Mouse (Mus musculus): ENCODE measurements around the gene Mroh3.

Gene Mroh3

DNA sequence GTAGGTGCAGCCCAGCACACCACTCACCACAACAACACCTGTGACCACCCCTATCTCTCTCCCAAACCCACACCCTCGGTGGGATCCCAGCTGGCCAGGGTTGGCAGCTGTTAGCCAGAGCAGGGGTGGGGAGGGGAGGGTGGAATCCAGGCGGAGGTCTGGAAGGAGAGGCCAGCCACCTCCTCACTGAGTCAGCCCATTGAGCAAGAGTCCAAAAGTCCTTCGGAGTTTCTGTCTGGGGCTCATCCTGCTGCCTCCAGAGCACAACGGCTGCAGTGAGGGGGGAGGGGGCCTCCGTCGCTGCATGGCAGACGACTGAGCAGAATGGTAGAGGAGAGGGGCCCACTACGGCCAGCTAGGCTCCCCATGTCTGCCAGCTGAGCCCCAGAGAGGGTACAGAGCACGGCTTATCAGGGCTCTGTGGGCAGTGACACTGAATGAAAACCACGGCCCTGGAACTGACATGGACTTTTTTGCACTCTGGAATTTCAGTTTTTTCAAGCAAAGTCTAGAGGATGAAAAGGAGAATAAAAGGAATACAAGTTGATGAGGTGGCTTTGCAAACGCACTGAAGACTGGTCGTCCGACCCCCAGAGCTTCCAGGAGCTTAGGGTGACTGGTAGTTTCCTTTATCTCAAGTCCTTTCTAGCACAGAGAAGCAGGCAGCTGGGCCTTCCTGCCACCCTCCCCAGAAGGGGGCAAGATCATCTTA, 15.9 kb upstream of the Mroh3 start:
- DNase-seq (ENCODE audit: low read depth, low spot score): no peak

DNA sequence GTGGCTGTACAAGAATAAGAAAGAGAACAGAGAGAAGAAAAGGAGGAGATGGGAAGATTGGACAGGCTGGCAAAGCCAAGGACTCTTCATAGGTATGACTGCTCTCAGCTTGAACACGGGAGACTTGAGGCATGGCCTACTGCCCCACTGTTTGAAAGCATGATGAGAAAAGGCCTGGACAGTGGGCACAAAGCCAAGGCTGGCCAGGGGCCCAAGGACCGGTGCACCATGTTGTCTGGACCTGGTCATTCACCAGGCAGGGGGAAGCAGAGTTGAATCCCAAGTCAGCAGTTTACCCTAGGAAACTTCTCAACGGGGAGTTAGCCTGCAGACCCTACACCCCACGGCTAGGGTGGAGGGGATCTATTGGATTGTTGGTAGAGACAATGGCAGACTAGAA, 15.2 kb upstream of the Mroh3 start:
- no peak for DNase-seq (ENCODE audit: low read depth, low spot score)

DNA sequence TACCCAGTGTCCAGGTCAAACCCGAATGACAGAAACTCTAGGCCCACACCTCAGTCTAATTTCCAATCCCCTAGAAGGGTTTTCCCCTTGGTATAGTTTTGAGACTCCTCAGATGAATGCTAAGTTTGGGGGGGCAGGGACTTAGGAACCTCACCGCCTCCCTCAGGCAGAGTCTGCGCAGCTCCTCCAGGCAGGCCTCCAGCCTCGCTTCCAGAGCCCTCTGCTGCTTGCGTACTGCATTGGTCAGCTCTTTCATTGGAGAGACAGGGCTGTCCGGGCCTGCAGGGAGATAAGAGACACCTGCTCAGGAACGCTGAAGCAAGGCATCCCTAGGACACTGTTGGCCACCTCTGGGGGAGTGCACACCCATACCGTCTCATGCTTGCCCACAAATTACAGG, 14.0 kb upstream of the Mroh3 start:
- DNase-seq (ENCODE audit: low read depth, low spot score): no peak

DNA sequence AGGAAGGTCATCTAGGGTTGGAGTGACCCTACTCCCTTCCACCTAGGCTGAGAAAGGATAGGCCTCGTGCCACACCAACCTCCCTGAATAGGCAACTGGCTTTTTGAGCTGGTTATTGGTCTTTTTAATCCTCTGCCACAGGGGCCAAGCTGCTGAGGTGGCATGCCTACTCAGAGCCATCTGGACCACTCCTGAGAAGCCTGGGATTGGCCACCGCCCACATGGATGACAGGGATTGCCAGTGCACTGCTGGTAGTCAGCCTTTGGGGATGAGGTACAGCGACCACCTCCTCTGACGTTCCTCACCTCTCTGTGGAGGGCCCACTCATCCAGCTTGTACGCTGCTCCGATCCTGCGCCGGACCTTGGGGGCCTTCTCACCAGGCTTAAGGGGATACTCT, 13.2 kb upstream of the Mroh3 start:
- no peak for DNase-seq (ENCODE audit: low read depth, low spot score)

DNA sequence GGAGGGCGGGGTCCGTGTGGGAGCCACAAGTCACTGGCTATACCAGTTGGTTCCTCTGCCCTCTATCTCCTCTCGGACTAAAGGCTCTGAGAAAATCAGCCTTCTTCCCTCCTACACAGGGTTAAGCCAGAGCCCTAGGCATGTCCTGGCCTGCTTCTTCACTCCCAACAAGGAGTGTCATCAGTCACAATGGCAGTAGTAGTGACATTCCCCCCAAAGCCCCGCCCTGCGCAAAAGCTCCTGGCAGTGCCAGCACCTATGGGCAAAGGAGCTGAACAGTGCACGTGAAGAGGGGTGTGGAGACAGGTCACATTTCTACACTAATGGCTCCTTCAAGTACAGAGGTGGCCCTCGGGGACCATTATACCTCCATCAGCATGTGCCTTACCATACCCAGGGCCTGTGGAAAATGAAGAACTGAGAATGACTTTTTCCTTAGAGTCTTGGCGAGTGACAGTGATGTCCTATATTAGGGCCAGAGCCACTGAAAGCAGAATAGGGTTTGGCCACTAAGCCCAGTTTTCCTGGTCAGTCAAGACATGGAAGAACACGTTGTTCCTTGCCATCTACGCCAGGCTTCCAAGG, 11.2 kb upstream of the Mroh3 start:
- DNase-seq (ENCODE audit: low read depth, low spot score): no peak

DNA sequence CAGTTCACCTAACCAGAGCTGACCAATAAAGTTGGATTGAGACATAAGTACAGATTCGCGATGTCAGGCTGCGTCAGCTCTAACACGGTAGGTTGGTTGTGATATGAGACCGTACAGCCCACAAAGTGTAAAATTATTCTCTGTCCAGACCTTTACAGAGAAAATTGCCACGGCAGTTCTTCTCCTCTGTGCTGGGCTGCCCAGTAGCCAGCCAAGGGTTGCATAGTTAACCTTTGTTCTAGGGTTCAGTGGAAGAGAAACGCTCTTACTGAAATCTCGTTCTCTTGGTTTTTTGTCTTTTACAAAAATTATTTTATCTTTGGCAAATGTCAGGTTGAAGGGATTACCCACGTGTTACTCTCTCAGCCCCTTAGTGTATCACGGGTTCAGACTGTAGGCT, 9.8 kb upstream of the Mroh3 start:
- no peak for DNase-seq (ENCODE audit: low read depth, low spot score)

DNA sequence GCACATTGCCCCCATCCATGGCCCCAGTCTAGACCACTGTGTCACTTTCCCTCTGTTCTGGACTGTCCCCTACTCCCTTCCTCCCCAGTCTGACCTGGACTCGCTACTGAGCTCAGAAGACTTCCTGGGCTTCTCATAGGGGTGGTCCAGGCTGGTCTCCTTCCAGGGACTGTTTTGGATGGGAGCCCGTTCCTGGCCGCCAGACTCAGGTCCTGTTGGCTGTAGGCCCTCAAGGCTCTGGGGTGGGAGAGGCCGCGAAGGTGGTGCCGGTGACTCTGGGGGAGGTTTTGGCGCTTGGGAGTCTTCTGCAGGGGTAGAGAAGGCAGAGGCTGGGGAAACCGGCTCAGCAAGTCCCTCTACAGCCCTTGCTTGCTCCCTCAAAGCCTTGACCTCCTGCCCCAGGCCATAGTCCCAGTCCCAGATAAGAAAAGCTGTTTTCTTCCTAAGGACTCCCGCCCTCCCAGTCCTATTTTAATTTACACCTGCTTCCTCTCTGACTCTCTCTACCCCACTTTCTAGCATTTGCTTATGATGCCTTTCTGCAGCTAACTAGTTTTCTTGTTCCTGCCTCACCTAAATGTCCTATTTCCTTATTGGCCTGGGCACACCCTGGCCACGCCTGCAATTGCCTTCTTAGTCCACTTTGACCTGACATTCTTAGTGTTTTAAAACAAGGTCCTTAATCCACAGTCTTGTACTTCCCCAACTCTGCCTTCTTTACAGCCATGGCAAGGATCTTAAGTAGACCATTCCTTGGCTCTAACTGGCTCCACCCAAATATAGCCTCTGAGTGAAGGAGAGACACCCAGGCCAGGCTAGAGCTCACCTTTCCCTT, 7.6 kb upstream of the Mroh3 start:
- no peak for DNase-seq (ENCODE audit: low read depth, low spot score)

DNA sequence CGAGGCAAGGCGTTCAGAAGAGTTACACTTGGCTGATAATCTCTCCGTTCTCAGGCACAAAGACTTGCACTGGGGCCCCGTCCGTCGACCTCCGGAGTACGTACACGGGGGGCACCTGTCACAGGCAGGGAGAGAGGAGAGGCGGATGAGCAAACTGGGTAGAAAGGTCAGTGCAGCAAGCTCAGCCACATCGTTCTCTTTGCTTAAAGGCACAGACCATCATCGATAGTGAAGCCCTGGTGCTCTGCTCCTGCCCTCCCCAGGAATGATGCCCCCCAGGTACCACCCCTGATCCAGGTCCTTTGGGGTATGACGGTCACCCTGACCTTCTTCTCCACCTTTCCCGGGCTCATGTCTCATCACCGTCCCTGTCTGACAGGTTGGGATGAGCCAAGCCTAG, 1.7 kb upstream of the Mroh3 start:
- DNase-seq (ENCODE audit: low read depth, low spot score): no peak

DNA sequence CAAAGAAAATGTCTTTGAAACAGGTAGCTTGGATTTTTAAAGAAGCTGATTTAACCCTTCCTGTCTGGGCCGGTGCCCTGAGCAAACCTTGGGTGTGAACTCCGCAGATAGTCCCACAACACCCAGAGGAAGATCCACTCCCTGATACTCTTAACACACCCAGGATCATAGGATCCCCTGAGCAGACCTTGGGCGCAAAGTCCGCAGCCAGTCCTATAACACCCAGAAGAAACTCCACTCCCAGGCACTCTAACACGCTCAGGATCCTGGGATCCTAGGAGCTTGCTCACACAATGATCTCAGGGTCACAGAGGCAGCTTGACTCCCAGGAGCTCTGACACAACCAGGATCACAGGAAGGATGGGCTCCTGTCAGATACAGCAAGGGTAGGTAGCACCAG, 22.6 kb downstream of the Mroh3 start:
- DNase-seq (ENCODE audit: low read depth, low spot score): no peak

DNA sequence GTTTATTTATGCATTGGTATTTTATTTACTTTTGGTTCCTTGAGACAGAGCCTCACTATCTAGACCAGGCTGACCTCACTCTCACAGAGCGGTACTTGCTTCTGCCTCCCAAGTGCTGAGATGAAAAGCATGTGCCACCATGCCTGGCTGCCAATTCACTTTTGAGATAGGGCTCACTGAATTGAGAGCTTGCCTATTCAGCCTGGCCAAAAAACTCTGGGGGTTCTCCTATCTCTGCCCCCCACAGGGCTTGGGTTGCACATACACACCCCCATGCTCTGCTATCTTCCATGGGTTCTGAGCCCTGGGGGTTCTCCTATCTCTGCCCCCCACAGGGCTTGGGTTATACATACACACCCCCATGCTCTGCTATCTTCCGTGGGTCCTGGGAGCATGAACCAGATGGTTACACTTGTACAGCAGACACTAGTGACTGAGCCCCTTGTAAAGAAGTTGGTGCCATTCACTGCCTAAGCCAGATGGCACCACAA, 33.1 kb downstream of the Mroh3 start:
- no peak for DNase-seq (ENCODE audit: low read depth, low spot score)

DNA sequence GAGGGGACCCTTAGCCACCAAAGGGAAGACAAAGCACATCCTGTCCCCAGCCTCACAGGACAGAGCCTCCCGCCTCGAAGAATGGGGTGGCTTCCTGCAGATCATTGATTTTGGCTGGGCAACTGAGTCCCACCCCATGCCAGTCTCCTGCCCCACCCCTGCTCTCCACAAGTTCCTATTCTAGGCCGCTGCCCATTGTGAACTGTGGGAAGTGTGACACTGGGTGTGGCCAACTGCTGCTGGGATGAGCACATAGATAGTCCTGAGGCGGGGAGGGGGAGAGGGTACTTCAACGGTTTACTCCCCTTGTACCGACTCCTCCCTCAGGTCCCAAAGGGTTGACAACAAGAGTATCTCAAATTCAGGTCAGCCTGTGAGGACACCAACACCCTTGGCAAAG, 33.9 kb downstream of the Mroh3 start:
- peak; percentile 6 for DNase-seq (ENCODE audit: low read depth, low spot score)

DNA sequence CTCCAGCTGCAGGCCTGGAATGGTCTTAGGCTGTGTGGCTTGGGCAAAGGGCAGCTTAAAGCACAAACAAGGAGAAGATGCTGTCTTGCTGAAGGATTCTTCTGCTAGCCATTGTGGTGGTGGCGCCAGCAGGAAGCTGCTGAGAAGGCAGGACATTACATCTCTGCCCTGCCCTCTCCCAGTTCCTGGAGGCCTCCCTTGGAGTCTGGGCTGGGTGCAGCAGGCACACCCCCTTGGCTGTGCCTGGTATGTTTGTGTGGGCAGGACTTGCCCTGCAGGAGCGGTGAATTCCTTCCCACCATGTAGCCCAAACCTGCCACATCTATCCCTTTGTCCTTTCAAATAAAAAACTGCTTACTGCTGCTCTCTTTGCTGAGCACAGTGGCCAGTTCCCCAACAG, 35.5 kb downstream of the Mroh3 start:
- DNase-seq (ENCODE audit: low read depth, low spot score): no peak

DNA sequence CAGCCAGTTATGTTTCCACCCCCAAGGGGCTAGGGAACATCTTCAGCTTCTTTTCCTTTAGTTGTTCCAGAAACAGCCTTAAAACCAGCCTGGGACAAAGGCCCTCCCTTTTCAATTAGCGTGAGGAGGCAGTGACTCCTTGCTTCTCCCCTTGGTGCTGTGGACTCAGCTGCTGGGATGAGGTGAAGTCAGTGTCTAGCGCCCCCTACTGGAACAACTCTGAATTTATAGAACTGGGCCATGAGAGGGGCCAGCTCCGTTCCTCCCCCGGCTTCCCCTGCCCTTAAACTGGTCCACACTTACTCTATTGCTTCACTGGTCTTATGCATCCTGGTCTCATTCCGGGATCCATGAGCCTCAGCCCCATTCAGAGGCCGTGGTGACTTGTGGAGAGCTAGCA, 37.4 kb downstream of the Mroh3 start:
- peak; percentile 79 for DNase-seq (ENCODE audit: low read depth, low spot score)

DNA sequence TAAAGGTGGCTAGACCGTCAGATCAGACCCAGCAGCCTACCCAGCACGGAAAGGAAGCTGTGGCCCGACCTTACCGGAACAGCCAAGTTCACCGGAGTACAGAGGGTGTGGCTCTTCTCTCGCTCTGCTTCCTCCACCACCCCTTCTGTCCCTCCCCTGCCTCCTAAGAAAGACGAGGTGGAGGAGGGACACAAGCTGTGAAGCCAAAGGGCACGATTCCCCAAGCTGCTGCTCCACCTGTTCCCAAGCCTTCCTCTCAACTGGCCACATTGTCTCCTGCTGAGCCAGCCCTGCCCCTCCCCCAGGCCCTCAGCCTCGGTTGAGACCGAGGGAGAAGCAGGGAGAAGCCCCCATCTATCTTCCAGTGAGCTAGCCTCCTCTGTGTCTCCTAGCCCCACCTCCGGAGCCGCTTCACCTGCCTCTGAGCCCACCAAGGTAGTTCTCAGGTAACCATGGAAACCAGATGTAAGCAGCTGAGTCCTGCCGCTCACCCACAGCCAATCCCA, 38.5 kb downstream of the Mroh3 start:
- DNase-seq (ENCODE audit: low read depth, low spot score): peak; percentile 76

DNA sequence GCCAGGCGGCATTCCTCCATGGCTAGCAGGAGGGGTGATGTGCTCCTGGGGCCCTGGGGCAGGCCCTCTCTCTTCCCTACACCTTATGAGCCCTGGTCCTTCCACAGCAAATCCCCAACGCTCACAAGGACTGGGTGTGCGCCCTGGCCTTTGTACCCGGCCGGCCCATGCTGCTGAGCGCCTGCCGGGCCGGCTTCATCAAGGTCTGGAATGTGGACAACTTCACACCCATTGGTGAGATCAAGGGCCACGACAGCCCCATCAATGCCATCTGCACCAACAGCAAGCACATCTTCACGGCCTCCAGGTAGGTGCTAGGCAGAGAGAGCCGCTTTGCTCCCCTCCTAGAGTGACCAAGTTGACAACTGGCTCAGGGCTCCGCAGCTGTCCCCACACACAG, 39.9 kb downstream of the Mroh3 start:
- DNase-seq (ENCODE audit: low read depth, low spot score): no peak

DNA sequence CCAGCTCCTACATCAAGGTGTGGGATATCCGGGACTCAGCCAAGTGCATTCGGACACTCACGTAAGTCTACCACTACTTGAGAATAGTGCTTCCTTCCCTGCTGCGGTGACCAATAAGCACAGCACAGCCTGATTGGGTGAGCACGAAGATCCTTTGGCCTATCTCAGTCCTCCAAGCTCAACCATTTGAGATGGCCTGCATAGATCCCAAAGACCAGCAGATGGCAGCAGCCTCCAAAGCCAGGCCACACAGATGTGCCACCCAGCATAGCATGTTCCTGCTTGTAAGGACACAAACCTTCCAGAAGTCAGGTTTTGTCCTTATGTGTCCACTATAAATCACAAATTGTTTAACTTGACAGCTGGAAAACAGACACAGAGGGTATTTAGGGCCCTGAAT, 42.5 kb downstream of the Mroh3 start:
- DNase-seq (ENCODE audit: low read depth, low spot score): peak; percentile 84

DNA sequence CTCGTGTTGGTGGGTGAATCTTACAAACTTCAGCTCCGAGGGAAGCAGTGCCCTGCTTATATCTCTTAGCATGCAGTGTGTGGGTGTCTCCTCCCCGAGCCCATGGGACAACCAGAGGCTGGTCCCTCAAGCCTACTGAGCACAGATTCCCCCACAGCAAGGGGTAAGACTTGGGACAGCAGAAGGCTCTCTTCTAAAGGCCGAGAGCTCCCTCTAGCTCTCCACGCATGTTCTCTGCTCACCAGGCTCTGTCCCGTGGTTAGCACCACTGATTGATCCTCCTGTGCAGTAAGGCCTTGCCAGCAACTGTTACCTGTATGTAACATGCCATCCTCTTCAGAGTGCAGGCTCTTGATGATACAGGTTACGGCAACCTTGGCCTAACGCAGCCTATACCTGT, 45.0 kb downstream of the Mroh3 start:
- DNase-seq (ENCODE audit: low read depth, low spot score): peak; percentile 32

DNA sequence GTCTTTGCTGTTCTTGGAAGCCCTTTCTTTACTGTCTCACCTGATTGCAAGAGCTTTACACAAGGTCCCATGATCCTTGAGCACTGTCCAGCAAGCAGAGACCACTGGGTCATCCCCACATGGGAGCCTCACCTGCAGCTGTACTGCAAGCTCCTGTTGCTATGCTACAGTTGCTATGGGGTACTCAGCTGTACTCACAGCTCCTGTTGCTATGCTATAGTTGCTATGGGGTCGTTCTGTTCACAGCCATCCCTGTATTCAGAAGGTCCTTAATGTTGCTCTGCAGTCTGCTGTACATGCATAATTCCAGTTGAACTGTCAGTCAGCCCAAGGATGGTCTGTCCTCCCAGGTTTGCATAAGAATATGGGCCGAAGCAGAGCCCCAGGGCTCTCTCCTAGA, 47.2 kb downstream of the Mroh3 start:
- DNase-seq (ENCODE audit: low read depth, low spot score): no peak

DNA sequence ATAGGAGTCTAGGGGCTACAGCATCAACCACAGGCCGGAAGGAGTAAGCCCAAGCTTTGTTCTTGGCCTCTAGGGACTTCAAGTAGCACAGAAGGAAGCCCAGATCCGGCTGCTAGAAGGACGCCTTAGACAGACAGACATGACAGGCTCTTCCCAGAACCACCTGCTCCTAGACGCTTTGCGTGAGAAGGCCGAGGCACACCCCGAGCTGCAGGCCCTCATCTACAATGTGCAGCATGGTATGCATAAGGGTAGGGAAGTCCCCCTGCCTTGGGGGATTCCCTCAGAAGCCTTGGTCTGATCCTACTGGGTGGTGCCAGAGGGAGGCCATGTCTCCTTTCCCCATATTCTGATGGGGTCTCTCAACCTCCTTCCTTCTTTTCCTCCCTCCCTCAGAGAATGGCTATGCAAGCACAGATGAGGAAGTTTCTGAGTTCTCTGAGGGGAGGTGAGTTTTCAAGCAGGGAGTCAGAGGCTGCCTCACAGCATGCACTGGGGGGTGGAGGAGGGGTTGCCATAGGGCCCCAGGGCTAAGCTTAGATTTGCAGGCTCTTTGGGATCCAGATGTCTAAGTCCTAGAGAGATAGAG, 51.2 kb downstream of the Mroh3 start:
- DNase-seq (ENCODE audit: low read depth, low spot score): peak; percentile 22

DNA sequence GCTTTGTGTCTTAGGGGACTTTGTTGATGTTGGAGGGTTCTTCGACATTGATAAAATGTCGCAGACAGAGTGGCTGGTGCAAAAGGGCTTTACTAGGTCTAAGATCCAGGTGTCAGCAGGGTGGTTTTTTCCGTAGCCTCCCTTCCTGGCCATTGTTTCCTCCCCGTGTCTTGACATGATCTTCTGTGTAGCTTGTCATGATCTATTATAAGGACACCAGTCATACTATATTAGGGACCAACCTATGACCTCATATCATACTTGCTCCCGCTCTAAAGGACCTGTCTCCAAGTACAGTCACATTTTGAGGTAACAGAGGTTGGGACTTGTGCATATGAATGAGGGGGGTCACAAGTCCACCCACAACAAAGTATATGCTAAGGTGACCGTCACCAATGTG, 51.7 kb downstream of the Mroh3 start:
- no peak for DNase-seq (ENCODE audit: low read depth, low spot score)

DNA sequence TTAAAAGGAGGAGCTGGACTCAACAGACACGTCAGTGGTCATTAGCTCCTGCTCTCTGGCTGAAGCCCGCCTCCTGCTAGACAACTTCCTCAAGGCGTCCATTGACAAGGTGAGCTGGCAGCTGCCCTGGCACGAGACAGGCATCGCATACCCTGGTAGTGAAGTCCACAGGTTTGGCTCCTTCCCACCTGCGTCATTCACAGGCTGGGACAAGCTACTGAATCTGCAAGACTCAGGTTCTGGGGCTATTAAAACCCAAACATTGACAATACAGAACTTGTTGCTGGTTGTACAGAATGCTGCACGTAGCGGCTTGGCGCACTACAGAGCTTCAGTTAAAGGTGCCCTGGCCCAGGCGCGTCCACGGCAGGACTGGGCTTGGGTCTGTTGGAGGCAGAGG, 52.3 kb downstream of the Mroh3 start:
- DNase-seq (ENCODE audit: low read depth, low spot score): no peak

DNA sequence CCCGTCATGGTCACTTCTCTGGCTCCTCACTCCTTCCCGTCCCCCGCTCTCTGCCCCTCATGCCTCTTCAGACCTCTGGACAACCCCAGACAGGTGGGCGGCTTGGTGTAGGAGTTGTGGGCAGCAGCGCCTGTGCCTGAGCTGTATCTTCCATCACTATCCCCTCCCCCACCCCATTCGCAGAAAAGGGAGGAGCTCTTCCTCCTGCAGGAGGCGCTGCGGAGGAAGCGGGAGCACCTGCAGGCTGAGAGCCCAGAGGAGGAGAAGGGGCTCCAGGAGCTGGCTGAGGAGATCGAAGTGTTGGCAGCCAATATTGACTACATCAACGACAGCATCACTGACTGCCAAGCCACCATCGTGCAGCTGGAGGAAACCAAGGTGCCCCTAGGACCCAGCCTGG, 52.8 kb downstream of the Mroh3 start:
- peak; percentile 41 for DNase-seq (ENCODE audit: low read depth, low spot score)

All from CD4-positive, CD25-positive, alpha-beta regulatory T cell, adult 2 months (primary cell).